ENCODE assay signal across 7 mouse cellular contexts in the genomic region with DNA sequence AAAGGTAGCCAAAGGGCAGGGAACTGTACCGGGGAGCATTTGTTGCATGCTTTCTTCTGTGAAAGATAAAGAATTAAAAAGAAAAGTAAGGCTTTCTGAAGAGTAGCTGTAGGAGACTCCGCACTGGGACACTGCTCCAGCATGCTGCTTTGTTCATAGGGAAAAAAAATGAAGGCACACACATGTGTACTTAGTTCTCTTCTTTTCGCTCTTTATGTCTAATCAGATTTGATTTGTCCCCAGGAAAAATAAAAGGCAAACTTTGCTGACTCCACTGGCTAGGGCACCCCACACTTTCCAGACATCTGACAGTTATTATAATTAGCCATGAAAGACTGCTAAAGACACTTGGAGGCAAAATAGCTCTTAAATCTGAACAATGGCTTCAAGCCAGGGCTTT.
DNase-seq lines count a peak whose midpoint lies in the region; ATAC-seq and TF ChIP-seq lines count a peak whose summit lies in the region.

No protein-coding gene starts in this region.

- TF ChIP-seq POLR2A in testis, adult 2 months (IDR thresholded peaks at IDR 0.05; ENCODE audit: control insufficient read depth, low read depth, low read length) = no peak

- H3K4me1 ChIP-seq in testis, adult 2 months (ENCODE audit: control insufficient read depth, insufficient read depth, low read length) = no peaks in the 10 kb centered on the region
- H3K4me1 ChIP-seq in erythroblast, embryonic 14.5 days (ENCODE audit: control insufficient read depth) = peaks cover 16% of the 10 kb centered on the region
- peaks cover 9% of the 10 kb centered on the region for H3K4me1 ChIP-seq in kidney, embryonic 16.5 days (ENCODE audit: insufficient read depth, low read length)
- H3K4me1 ChIP-seq in midbrain, embryonic 11.5 days (ENCODE audit: control insufficient read depth, insufficient read depth, low read length) = peaks cover 15% of the 10 kb centered on the region

- ATAC-seq in kidney, embryonic 16.5 days (ENCODE audit: low FRiP score, low TSS enrichment) = 0 out of 2 replicates have a peak, but pooled peaks have one; percentile 21
- 0 out of 2 replicates have a peak, but pooled peaks have one; percentile 13 for ATAC-seq in midbrain, embryonic 11.5 days (ENCODE audit: low FRiP score)

- peak overlapping the region; percentile 90; the same call in 1 of the 2 replicates for H3K4me3 ChIP-seq in testis, adult 2 months (ENCODE audit: control insufficient read depth, low read depth, low read length)
- peak overlapping the region; percentile 69 for H3K4me3 ChIP-seq in erythroblast, embryonic 14.5 days (replicated peaks)
- peak overlapping the region; percentile 68 for H3K4me3 ChIP-seq in kidney, embryonic 16.5 days (ENCODE audit: low read length)
- H3K4me3 ChIP-seq in midbrain, embryonic 11.5 days (ENCODE audit: low read depth, low read length) = peak overlapping the region; percentile 56

- WGBS in kidney, embryonic 16.5 days = 1% methylated on average over 3 of the region's 3 CpGs
- under 1% methylated on average over 3 of the region's 3 CpGs for WGBS in midbrain, embryonic 11.5 days

- no peak for TF ChIP-seq CTCF in testis, adult 2 months (IDR thresholded peaks at IDR 0.05; ENCODE audit: control insufficient read depth, insufficient read depth, insufficient replicate concordance, low read depth, low read length)

- H3K27me3 ChIP-seq in testis, adult 2 months (ENCODE audit: control insufficient read depth, insufficient read depth, low read length) = no peaks in the 10 kb centered on the region
- H3K27me3 ChIP-seq in erythroblast, embryonic 14.5 days (ENCODE audit: control insufficient read depth) = no peaks in the 10 kb centered on the region
- no peaks in the 10 kb centered on the region for H3K27me3 ChIP-seq in kidney, embryonic 16.5 days (ENCODE audit: insufficient read depth, low read length)
- no peaks in the 10 kb centered on the region for H3K27me3 ChIP-seq in midbrain, embryonic 11.5 days (ENCODE audit: control insufficient read depth, insufficient read depth, low read length)

- no peak for DNase-seq in testis, postnatal 14 days (ENCODE audit: low spot score)
- DNase-seq in midbrain, embryonic 11.5 days (ENCODE audit: low spot score, missing footprints) = peak; percentile 95
- DNase-seq in Muller cell, postnatal 12 days (ENCODE audit: inconsistent ontology term) = no peak
- no peak for DNase-seq in cerebellum, adult 11 months

- H3K36me3 ChIP-seq in testis, adult 2 months (ENCODE audit: control insufficient read depth, insufficient read depth, low read length) = no peaks in the 10 kb centered on the region
- no peaks in the 10 kb centered on the region for H3K36me3 ChIP-seq in erythroblast, embryonic 14.5 days (ENCODE audit: control insufficient read depth)
- no peaks in the 10 kb centered on the region for H3K36me3 ChIP-seq in kidney, embryonic 16.5 days (ENCODE audit: insufficient read depth, low read length)
- H3K36me3 ChIP-seq in midbrain, embryonic 11.5 days (ENCODE audit: control insufficient read depth, insufficient read depth, low read length) = no peaks in the 10 kb centered on the region

- peak overlapping the region; percentile 79 for H3K9ac ChIP-seq in kidney, embryonic 16.5 days (replicated peaks; ENCODE audit: low read length)
- peak overlapping the region; percentile 83 for H3K9ac ChIP-seq in midbrain, embryonic 11.5 days (ENCODE audit: low read length)

- H3K4me2 ChIP-seq in kidney, embryonic 16.5 days (replicated peaks; ENCODE audit: low read depth, low read length) = peak overlapping the region; percentile 67
- peak overlapping the region; percentile 64 for H3K4me2 ChIP-seq in midbrain, embryonic 11.5 days

- peak overlapping the region; percentile 62; the same call in 1 of the 2 replicates for H3K27ac ChIP-seq in testis, adult 2 months (ENCODE audit: control insufficient read depth, insufficient read depth, low read depth, low read length)
- peak overlapping the region; percentile 91 for H3K27ac ChIP-seq in kidney, embryonic 16.5 days (ENCODE audit: low read length)
- peak overlapping the region; percentile 86 for H3K27ac ChIP-seq in midbrain, embryonic 11.5 days (ENCODE audit: low read depth, low read length)

- no peaks in the 10 kb centered on the region for H3K9me3 ChIP-seq in erythroblast, embryonic 14.5 days (ENCODE audit: control insufficient read depth, low read length)
- H3K9me3 ChIP-seq in kidney, embryonic 16.5 days (ENCODE audit: low read length) = no peaks in the 10 kb centered on the region
- H3K9me3 ChIP-seq in midbrain, embryonic 11.5 days (ENCODE audit: control insufficient read depth, low read length) = no peaks in the 10 kb centered on the region
